Mouse (Mus musculus) liver, adult 2 months (tissue): ENCODE data around the gene Zbtb25.

Experiments
- CTCF ChIP-seq: fragments of 200-500 bp; IDR thresholded peaks from 2 replicates; pipeline ENCODE4 v1.5.1; 2011; ENCODE audit warnings: low read depth, low read length, control low read depth
- POLR2A ChIP-seq: fragments of 200-500 bp; IDR thresholded peaks from 2 replicates; pipeline ENCODE4 v1.6.1; 2011; ENCODE audit warnings: low read length, control low read depth; ENCODE audit not compliant: insufficient read depth; ENCODE audit errors: extremely low read depth

- TF ChIP-seq CTCF: peak; percentile 6; the same call in 1 of the 2 replicates
- TF ChIP-seq POLR2A: no peak
Measured at GRCm38 (mm10) chr12:76372881-76373818, 3.7 kb upstream of the Zbtb25 start.
